Mouse (Mus musculus) CH12.LX (cell line): ENCODE data around the gene Gm20388.

Experiments
- CTCF ChIP-seq, 2 experiments: IDR thresholded peaks in 1 of 2; conservative IDR thresholded peaks in 1 of 2; 2 replicates each; pipeline ENCODE4 v1.5.1; 2011 to 2012; ENCODE audit warnings: low read depth in 2 of 2, low read length in 2 of 2, improper control_type of control experiment in 1 of 2, inconsistent platforms in 1 of 2, mild to moderate bottlenecking in 1 of 2, moderate library complexity in 1 of 2
- HCFC1 ChIP-seq: IDR thresholded peaks from 2 replicates; pipeline ENCODE4 v1.6.1; 2012; ENCODE audit warnings: low read depth, mild to moderate bottlenecking, inconsistent platforms, low read length, improper control_type of control experiment
- JUN ChIP-seq: IDR thresholded peaks from 2 replicates; pipeline ENCODE4 v1.6.1; 2011; ENCODE audit warnings: low read depth, mild to moderate bottlenecking, low read length, improper control_type of control experiment, moderate library complexity; ENCODE audit not compliant: insufficient read depth
- MEF2A ChIP-seq: IDR thresholded peaks from 2 replicates; pipeline ENCODE4 v1.6.1; 2014; ENCODE audit warnings: low read depth, mild to moderate bottlenecking, inconsistent platforms, low read length, improper control_type of control experiment, borderline replicate concordance
- MXI1 ChIP-seq: IDR thresholded peaks from 2 replicates; pipeline ENCODE4 v1.6.1; 2011; ENCODE audit warnings: mild to moderate bottlenecking, low read depth, low read length, improper control_type of control experiment
- POLR2A ChIP-seq: IDR thresholded peaks from 2 replicates; pipeline ENCODE4 v1.6.1; 2011; ENCODE audit warnings: low read depth, mild to moderate bottlenecking, improper control_type of control experiment, low read length
- POLR2AphosphoS2 ChIP-seq: IDR thresholded peaks from 2 replicates; pipeline ENCODE4 v1.6.1; 2011; ENCODE audit warnings: low read depth, low read length, improper control_type of control experiment
- ZKSCAN1 ChIP-seq: IDR thresholded peaks from 2 replicates; pipeline ENCODE4 v1.6.1; 2012; ENCODE audit warnings: low read depth, inconsistent platforms, low read length, improper control_type of control experiment, borderline replicate concordance

DNA sequence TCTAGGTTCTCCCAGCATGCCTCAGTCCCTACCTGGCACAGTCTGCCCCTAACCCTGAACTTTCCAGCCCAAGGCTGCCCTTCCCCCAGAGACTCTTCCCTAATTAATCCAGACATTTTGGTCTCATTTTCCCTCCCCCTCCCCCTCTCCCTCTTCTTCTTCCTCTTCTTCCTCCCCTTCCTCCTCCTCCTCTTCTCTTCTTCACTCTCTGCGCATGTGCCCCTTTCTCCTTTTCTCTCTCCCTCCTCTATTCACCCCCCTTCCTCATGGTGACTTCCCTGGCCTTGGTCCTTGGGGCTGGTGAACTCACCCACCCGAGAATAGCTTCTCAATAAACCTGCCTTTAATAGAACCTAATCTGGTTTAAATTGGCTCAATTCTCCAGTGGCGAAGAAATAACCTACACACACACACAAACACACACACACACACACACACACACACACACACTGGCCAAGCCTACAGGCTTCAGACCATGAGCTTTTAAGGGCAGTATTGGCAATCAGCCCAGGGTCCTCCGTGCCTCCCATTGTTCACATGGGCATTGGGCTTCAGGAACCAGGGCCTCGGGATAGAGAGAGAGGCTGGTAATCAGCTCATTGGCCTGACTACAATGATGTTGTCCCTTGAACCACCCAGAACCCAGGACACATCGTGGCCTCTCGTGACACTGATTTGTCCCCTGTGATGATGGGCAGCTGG is 432.4 kb downstream of the Gm20388 start:
- TF ChIP-seq JUN (no peak), CTCF (conservative IDR thresholded peaks at IDR 0.05 in 1 of 2, IDR thresholded peaks at IDR 0.05 in 1 of 2; ENCODE audit: low read depth in 2 of 2, low read length in 2 of 2) (no peak), POLR2A (no peak), HCFC1 (no peak), ZKSCAN1 (no peak), POLR2AphosphoS2 (no peak), MEF2A (no peak), MXI1 (no peak)
